Mouse (Mus musculus) kidney, postnatal 14 days (tissue): ENCODE measurements around the gene Gm5862.
"Not testable (repeated sequence)": the region's sequence is repeated elsewhere in the genome, so short reads cannot be mapped to it uniquely, and the experiment has no call there.

Experiments
- DNase-seq: peaks from one replicate; pipeline ENCODE4 v3.0.0; 2022; ENCODE audit warnings: mixed read lengths

Gene Gm5862

DNA sequence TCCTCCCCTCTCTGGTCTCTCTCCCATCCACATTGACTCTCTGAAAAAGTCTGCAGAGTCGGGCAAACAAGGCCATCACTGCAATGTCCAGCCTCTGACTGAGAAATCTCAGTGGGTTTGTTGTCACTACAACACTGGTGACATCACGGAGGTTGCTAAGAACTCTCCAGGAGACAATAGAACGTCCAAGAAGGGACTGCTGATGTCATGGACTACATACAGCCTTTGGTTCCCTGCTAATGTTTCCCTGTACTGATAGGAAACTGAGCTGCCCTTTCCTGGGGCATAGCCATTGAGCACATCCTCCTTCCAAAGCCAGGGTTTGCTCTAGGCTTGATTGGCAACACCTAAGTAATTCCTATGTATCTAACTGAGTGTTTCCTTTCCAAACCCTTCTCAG lies at the start of gene Gm5862:
Gene Gm5862, minus strand, starts transcription at position 101 of the 400 bp plus-strand sequence.
- DNase-seq = not testable (repeated sequence)

DNA sequence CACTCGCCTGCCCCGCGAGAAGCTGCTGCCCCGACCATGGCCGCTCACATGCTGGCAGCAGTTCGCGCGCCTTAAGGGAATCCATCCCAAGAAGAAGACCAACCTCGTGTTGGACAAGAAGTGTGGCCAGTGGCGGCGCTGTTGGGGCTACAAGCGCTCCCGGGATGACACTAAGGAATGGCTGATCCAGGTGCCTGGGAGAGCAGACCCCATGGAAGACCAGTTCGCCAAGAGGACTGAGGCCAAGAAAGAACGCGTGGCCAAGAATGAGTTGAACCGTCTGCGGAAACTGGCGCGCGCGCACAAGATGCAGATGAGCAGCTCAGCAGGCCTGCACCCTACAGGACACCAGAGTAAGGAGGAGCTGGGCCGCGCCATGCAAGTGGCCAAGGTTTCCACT lies 48.0 kb upstream of the Gm5862 start:
- DNase-seq = no peak

DNA sequence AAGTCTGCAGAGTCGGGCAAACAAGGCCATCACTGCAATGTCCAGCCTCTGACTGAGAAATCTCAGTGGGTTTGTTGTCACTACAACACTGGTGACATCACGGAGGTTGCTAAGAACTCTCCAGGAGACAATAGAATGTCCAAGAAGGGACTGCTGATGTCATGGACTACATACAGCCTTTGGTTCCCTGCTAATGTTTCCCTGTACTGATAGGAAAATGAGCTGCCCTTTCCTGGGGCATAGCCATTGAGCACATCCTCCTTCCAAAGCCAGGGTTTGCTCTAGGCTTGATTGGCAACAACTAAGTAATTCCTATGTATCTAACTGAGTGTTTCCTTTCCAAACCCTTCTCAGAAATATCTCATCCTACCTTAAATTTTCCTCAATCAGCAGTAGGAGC lies 35.8 kb upstream of the Gm5862 start, which contains the start of gene Gm7347:
Gene Gm7347, minus strand, starts transcription at position 101 of the 400 bp plus-strand sequence.
- not testable (repeated sequence) for DNase-seq

DNA sequence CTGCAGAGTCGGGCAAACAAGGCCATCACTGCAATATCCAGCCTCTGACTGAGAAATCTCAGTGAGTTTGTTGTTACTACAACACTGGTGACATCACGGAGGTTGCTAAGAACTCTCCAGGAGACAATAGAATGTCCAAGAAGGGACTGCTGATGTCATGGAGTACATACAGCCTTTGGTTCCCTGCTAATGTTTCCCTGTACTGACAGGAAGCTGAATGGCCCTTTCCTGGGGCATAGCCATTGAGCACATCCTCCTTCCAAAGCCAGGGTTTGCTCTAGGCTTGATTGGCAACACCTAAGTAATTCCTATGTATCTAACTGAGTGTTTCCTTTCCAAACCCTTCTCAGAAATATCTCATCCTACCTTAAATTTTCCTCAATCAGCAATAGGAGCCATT lies 16.7 kb upstream of the Gm5862 start, which contains the start of gene Speer4a:
Gene Speer4a, minus strand, starts transcription at position 101 of the 400 bp plus-strand sequence.
- DNase-seq = not testable (repeated sequence)

DNA sequence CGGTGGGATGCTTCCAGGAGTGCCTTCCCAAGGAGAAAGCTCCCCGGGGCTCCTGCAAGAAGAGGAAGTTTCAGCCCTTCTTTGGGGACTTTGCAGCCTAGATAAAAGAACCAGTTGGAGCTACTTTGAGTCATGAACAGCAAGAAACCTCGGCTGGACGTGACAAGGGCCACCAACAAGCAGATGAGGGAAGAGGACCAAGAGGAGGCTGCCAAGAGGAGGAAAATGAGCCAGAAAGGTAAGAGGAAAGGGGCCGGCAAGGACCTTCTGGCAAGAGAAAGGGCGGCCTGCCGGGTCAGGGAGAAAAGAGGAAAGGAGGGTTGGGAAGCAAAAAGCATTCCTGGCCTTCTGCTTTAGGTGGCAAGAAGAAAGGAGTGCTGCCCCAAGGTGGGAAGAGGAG lies 15.0 kb downstream of the Gm5862 start:
- not testable (repeated sequence) for DNase-seq

DNA sequence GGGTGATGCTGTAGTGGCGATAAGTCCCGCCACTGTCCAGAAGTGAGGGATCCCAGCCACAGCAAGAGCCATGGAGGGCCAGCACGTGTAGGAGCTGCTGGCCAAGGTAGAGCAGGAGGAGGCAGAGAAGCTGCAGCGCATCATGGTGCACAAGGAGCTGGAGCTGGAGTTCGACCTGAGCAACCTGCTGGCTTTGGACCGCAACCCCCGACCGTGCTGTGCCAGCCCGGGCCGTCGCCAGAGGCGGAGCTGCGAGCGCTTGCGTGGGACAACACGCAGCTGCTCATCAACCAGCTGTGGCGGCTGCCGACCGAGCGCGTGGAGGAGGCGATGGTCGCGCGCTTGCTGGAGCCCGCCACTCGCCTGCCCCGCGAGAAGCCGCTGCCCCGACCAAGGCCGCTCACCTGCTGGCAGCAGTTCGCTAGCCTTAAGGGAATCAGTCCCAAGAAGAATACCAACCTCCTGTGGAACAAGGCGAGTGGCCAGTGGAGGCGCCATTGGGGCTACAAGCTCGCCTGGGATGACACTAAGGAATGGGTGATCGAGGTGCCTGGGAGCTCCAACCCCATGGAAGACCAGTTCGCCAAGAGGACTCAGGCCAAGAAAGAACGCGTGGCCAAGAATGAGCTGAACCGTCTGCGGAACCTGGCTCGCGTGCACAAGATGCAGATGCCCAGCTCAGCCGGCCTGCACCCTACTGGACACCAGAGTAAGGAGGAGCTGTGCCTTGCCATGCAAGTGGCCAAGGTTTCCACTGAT lies 15.6 kb downstream of the Gm5862 start:
- not testable (repeated sequence) for DNase-seq

DNA sequence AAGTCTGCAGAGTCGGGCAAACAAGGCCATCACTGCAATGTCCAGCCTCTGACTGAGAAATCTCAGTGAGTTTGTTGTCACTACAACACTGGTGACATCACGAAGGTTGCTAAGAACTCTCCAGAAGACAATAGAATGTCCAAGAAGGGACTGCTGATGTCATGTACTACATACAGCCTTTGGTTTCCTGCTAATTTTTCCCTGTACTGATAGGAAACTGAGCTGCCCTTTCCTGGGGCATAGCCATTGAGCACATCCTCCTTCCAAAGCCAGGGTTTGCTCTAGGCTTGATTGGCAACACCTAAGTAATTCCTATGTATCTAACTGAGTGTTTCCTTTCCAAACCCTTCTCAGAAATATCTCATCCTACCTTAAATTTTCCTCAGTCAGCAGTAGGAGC lies 18.0 kb downstream of the Gm5862 start, which contains the start of gene Gm1979:
Gene Gm1979, minus strand, starts transcription at position 101 of the 400 bp plus-strand sequence.
- DNase-seq = not testable (repeated sequence)

DNA sequence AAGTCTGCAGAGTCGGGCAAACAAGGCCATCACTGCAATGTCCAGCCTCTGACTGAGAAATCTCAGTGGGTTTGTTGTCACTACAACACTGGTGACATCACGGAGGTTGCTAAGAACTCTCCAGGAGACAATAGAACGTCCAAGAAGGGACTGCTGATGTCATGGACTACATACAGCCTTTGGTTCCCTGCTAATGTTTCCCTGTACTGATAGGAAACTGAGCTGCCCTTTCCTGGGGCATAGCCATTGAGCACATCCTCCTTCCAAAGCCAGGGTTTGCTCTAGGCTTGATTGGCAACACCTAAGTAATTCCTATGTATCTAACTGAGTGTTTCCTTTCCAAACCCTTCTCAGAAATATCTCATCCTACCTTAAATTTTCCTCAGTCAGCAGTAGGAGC lies 34.2 kb downstream of the Gm5862 start, which contains the start of gene Gm21698:
Gene Gm21698, minus strand, starts transcription at position 101 of the 400 bp plus-strand sequence.
- not testable (repeated sequence) for DNase-seq

DNA sequence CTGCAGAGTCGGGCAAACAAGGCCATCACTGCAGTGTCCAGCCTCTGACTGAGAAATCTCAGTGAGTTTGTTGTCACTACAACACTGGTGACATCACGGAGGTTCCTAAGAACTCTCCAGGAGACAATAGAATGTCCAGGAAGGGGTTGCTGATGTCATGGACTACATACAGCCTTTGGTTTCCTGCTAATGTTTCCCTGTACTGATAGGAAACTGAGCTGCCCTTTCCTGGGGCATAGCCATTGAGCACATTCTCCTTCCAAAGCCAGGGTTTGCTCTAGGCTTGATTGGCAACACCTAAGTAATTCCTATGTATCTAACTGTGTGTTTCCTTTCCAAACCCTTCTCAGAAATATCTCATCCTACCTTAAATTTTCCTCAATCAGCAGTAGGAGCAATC lies 50.2 kb downstream of the Gm5862 start, which contains the start of gene Gm21680:
Gene Gm21680, minus strand, starts transcription at position 101 of the 400 bp plus-strand sequence.
- DNase-seq = not testable (repeated sequence)
